Mouse (Mus musculus) small intestine, adult 2 months (tissue): ENCODE measurements at regions not wholly inside any gene's neighbourhood (a gene's known extent, or its start where the extent isn't known, plus 50 kb on each side); places are given as distances from the start of the nearest gene placed in this dataset.

Experiments
- H3K27ac ChIP-seq: fragments of 200-500 bp; 2 replicates; pipeline ENCODE4 v1.5.1; 2012; ENCODE audit warnings: low read depth, low read length, control low read depth, inconsistent platforms; ENCODE audit not compliant: insufficient read depth
- H3K27me3 ChIP-seq: fragments of 200-500 bp; 2 replicates; pipeline ENCODE4 v1.6.1; 2012; ENCODE audit warnings: mild to moderate bottlenecking, moderate library complexity, low read length, inconsistent platforms; ENCODE audit not compliant: control insufficient read depth, insufficient read depth
- H3K36me3 ChIP-seq: fragments of 200-500 bp; 2 replicates; pipeline ENCODE4 v1.6.1; 2012; ENCODE audit warnings: mild to moderate bottlenecking, low read length, control low read depth, inconsistent platforms; ENCODE audit not compliant: control insufficient read depth, insufficient read depth
- H3K4me1 ChIP-seq: fragments of 200-500 bp; 2 replicates; pipeline ENCODE4 v1.6.1; 2012; ENCODE audit warnings: low read length, inconsistent platforms, mixed read lengths; ENCODE audit not compliant: control insufficient read depth, insufficient read depth, insufficient read length
- H3K4me3 ChIP-seq: fragments of 200-500 bp; 2 replicates; pipeline ENCODE4 v1.5.1; 2012; ENCODE audit warnings: low read depth, mild to moderate bottlenecking, control low read depth, inconsistent platforms, low read length, moderate library complexity
- CTCF ChIP-seq: fragments of 200-500 bp; IDR thresholded peaks from 2 replicates; pipeline ENCODE4 v1.5.1; 2012; ENCODE audit warnings: low read depth, mild to moderate bottlenecking, control low read depth, inconsistent platforms, low read length, moderate library complexity, mixed read lengths; ENCODE audit not compliant: insufficient replicate concordance, insufficient read length; ENCODE audit errors: extremely low read depth
- POLR2A ChIP-seq: fragments of 200-500 bp; IDR thresholded peaks from 2 replicates; pipeline ENCODE4 v1.6.1; 2012; ENCODE audit warnings: low read depth, mild to moderate bottlenecking, control low read depth, inconsistent platforms, low read length, moderate library complexity
- WGBS: fragments of 180-500 bp; shearing (Covaris S2); methylation state at CpG from one replicate; pipeline ENCODE4 v1.1.7; 2018; 5-methylcytosine and 5-hydroxymethylcytosine counted together

GRCm38 (mm10) chr11:95198196-95198595 lies 52.1 kb upstream of the Dlx4 start:
- peaks cover 10% of the 10 kb centered on the region; the same call in 1 of the 2 replicates for H3K27me3 ChIP-seq
- no peaks in the 10 kb centered on the region for H3K4me1 ChIP-seq
- H3K4me3 ChIP-seq, result no peak overlapping the region
- WGBS, result 67% methylated on average over 13 of the region's 13 CpGs
- H3K36me3 ChIP-seq, result no peaks in the 10 kb centered on the region
- TF ChIP-seq POLR2A, result no peak
- TF ChIP-seq CTCF, result no peak
- H3K27ac ChIP-seq, result no peak overlapping the region

DNA sequence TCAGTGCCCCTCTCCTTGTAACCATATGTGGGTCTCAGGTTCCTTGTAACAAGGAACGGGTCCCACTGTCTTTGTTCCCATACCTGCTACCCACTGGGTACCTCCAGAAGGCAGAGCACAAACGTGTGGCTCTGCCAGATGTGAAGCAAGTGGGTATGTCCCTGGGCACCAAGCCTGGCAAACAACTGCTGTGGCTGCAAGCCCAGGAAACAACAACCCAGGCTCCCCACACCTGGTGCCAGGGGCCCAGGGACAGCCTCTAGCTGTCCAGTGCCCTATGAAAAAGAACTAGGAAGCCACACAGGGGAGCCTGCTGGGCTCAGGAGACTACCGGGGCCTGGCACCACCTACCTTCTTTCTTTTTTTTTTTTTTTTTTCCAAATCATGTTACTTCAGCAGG lies 54.9 kb upstream of the Dlx4 start:
- 29% methylated on average over 3 of the region's 3 CpGs for WGBS
- no peak for TF ChIP-seq CTCF
- no peak for TF ChIP-seq POLR2A
- no peak overlapping the region for H3K4me3 ChIP-seq

DNA sequence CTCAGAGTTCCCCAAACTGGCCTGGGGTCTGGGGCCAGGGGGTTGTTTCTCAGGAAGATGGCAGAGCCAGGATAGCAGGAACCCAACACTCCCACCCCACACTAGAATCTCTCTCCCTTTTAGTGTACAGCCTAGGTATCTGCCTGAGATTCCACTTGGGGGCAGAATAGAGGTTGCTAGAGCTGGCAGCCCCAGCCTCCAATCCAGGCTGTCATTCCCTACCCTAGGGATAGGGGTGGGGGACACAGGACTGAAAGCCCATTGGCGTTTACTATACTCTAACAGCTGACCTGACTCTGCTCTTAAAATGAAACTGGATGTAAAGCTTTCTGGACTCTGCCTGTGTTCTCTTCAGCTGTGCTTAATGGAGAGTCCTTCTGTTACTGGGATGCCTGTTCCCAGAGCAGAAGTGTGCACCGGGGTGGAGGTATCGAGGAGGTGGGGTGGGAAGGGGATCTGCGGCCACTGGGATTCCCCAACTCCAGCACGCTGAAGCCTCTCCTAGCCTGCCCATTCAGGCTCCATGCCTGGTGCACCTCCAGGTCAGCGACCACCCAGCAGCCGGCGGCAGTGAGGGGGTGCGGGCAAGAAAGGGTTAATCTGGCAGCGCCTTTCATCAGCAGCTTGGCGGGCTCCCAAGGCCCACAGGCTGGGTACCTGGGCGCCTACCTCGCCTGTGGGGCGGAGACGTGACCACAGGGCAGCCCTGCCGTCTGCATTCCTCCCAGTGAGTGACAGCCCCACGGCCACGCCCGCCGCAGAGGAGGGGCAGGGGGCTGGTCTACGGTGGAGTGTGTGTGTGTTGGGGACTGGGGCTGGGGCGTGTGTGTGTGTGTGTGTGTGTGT lies 50.9 kb upstream of the Tac4 start:
- 7% methylated on average over 21 of the region's 22 CpGs for WGBS
- TF ChIP-seq CTCF (no peak), POLR2A (no peak)
- H3K36me3 ChIP-seq, result no peaks in the 10 kb centered on the region
- H3K4me1 ChIP-seq, result peaks cover 6% of the 10 kb centered on the region
- no peak overlapping the region for H3K27ac ChIP-seq
- no peaks in the 10 kb centered on the region for H3K27me3 ChIP-seq
- H3K4me3 ChIP-seq, result peak overlapping the region; percentile 3; the same call in 1 of the 2 replicates

More for the DNA sequence above, 54.9 kb upstream of the Dlx4 start:
- no peaks in the 10 kb centered on the region for H3K36me3 ChIP-seq
- peaks cover 10% of the 10 kb centered on the region; the same call in 1 of the 2 replicates for H3K27me3 ChIP-seq
- H3K4me1 ChIP-seq, result no peaks in the 10 kb centered on the region
- no peak overlapping the region for H3K27ac ChIP-seq

GRCm38 (mm10) chr11:95211031-95211425 lies 50.3 kb upstream of the Tac4 start:
- TF ChIP-seq POLR2A, result no peak
- no peak for TF ChIP-seq CTCF
- Histone ChIP-seq H3K27ac (no peak overlapping the region), H3K27me3 (no peaks in the 10 kb centered on the region), H3K4me3 (0 out of 2 replicates have a peak overlapping the region, but pooled peaks have one; percentile 3), H3K4me1 (peaks cover 6% of the 10 kb centered on the region), H3K36me3 (no peaks in the 10 kb centered on the region)
- WGBS, result 36% methylated on average over 5 of the region's 5 CpGs
